In the genomic region with DNA sequence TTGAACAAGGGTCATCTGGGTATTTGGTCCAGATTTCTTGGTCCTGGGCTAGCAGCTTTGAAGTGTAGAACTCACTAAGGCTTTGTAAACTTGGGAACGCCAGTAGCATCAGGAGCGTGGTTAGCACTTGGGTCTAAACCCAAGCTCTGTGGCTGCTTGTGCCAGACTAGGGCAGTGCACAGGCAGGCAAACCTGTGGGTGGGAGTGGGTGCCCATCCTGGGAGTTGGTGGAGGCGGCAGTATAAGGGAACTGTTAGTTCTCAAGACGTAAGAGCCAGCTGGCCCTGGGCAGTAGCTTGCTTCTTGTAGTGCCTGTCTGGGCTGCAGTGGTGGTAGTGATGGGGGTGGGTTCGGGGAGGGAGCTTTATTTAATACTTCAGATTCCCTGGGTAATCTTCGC, we compare ENCODE assay signal across 1 mouse cellular context.
TF ChIP-seq lines count a peak whose summit lies in the region.

No protein-coding gene starts in this region.

TF ChIP-seq in MEL, 35 proteins besides CTCF, POLR2A, EP300 and RAD21 (continued from another document):
- TF ChIP-seq ZMIZ1 (IDR thresholded peaks at IDR 0.05; ENCODE audit: low read depth, low read length) = no peak
